Mouse (Mus musculus): ENCODE measurements around the gene Sytl3.

Sytl3 gene

DNA sequence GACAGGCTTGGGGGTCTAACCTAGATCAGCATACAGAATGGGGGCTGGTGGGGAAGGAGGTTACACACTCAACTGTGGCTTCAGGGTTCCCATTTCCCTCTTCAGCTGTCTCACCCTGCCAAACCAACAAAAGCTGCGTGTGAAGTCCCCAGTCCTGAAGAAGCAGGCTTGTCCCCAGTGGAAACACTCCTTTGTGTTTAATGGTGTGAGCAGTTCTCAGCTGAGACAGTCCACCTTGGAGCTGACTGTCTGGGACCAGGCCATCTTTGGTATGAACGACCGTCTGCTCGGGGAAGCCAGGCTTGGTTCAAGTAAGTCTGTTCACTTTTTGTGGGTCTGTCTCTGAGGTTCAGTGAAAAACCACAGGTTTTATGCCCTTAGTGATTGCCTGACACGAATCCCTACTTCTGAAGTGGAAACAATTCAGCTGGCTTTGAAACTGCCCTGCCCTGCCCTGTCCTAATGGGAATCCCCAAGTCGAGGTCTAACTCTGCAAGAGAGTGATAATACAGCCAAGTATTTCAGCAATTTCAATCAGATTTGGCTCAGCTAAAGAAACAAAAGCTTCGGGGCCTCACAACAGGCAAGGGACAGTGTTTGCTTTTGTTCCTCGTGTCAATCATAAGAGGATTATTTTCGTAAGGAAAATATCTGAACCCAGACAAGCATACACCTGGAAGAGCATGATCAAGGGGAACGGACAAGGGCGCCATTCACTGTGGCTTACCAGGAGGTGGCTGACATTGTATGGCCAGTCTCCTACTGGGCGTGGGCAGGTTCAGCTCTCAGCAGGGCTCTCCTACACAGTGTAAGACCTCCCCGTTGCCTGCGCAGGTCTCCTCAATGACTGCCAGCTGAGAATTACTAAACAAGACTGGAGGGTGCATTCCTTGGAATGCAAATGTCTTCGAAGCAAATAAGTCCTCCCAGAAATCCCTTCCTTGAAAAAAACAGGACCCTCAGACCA, 77.7 kb downstream of the Sytl3 start:
- DNase-seq (ENCODE audit: low spot score): no peak

DNA sequence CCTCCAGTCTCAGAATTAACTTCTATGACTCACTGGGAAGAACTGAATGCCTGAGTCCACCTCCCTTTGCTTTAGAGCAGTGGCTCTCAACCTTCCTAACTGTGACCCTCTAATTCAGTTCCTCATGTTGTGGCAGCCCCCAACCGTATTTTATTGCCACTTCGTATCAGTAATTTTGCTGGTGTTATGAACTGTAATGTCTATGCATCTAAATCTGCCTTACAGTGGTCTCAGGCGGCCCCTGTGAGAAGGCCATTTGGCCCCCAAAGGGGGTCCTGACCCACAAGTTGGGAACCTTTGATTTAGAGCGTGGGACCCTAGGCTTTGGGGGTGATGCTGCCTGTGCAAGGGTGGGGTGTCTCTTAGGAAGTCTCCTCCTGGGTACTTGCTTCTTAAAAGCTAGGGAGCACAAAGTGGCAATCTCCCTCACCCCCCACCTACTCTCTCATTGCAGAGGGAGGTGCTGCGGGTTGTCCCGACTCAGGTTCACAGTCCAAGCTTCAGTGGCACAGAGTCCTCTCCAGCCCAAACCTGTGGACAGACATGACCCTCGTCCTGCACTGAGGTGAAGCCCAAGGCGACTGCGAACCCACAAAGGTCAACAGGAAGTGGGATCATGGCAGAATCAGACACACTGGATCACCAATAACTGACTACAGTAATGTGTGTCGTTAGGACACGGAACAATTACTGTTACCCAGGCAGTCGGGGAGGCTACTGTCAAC, 78.5 kb downstream of the Sytl3 start:
- DNase-seq (ENCODE audit: low spot score): no peak

DNA sequence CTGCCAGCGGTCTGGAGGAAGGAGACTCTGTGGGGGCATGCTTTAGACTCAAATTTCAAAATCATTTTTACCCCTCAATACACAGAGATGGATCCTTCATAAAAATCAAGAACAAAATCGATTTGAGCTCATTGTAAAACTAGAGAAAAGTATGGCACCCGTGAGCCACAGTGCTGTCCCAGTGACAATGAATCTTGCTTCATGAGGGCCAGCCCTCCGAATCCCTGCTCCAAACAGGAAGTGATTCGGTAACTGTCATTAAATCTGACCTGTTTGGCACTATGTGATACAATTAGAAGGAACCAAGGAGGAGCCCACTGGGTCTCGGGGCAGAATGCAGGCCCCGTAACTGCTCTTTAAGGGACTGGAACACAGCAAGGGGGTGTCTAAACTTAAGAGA, 79.9 kb downstream of the Sytl3 start:
- DNase-seq (ENCODE audit: low spot score): no peak

DNA sequence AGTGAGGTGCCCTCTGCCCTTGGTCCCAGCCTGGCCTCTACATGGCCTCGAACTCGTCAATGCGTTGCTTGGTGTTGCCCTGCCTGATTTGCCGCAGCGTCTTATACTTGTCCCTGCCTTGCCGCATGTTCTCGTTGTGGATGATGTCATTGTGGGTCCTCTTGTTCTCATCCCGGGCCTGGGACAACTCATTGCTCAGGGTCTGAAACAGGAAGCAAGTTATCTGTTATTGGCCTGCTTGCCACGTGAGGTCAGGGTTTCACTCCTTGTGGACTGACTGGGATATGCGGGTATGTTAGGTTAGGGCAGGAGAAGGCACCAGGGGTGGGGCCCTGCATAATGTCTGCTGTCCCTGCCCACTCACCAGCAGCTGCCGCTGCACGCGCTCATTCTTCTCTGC, 80.4 kb downstream of the Sytl3 start:
- DNase-seq (ENCODE audit: low spot score): no peak

DNA sequence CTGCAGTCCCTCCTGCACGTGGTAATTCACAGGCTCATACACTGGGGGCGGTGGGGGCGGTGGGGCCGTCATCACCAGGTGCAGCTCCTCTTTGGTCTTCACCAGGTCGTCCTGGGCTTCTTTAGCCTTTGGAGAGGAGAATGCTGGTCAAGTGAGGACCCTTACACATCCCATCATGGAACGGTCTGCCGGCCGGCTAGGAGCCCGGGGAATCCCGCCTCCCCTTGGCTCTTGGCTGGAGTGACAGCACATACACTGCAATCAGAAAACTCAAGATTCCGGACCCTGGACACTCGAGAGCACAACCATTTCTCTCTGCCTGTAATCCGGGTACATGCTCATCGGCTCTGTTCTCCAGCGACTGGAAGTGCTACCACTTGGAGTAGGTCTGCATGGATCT, 80.9 kb downstream of the Sytl3 start:
- DNase-seq (ENCODE audit: low spot score): no peak

DNA sequence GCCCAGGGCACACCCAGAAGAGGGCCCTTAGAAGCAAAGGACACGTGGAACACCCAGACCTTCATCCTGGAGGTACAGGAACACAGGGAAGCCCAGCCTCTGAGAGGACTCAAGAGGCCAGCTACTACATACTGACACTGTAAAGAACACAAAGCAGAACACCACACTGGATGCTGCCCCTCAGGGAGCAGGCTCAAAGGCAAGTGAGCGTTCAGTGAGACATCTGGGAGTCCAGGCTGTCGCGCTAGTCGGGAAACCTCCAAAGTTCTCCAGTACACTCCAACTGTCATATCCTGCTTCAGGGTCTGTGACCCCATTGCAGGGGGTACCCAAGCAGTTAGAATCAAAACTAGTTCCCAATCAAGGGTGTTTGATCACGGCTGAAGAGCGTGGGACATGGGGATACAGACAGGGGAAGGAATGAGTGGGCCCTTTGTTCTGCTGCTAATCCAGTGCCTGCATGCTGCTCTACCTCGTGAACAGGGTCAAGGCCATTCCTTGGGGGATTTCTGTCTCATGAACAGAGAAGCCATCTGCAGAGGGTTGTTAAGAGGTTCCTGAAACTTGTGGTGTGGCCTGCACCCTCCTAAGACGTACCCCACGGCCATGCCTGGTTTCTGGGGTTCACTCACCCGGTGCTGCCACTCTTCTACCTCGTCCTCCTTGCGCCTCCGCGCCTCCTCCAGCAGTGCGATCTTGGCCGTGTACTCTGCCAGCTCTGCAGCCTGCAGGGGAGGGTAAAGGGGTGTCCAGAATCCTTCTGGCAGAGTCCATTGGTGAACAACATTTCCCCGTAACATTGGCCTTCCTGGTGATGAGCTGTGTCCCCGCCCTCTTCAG, 81.7 kb downstream of the Sytl3 start:
- DNase-seq (ENCODE audit: low spot score): no peak

DNA sequence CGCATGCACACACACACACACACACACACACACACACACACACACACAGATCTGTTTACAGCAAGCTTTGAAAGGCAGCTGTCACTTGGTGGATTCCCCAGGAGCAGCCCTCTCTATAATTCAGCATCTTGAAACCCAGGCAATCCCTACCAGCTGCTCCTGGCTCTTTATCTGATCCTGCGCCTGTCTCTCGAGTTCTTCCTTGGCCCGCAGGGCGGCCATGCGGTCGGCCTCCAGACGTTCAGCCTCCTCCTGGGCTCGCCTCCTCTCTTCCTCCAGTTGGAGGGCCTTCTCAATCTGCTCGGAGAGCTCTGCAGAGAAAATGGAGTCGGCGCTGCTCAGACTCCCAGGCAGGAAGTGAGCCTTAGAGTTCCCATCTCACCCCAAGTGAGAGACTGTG, 82.4 kb downstream of the Sytl3 start:
- no peak for DNase-seq (ENCODE audit: low spot score)

DNA sequence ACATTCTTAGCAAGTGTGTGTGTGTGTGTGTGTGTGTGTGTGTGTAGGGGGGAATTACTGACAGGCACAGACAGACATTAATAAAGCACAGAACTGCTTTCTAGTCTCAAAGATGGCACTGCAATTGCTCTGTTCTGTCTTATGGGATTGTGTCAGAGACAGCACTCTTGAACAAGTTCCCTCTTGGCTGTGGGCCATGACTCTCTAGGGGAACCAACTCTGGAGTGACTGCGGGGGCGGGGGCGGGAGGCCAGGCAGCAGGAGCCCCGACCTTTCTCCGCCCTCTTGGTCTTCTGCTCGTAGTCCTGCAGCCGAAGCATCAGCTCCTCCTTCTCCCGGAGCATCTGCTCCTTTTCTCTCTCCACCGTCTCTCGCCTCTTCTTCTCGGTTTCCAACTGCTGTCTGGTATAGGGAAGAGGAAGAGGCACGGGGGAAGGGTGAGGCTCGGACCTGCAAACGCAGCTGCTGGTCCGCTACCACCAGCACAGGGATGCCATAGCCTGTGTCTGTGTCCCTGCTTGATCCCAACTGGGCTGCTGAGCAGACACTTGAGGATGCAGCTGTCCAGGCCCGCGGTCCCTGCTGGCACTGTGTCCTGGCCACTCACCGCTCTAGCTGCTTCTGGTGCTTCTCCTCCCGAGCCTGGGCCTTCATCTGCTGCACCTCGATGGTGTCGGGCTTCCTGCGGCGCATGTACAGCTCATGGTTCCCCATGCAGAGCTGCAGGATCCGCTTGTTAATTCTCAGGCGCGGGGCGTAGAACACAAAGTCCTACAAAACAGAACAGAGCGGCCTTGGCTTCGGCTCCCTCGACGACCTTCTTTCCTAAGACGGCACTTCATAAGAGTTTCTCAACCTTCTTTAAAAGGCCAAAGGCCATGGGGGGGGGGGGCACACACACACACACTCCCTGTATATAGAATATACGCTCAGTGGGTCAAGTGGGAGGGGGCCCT, 83.5 kb downstream of the Sytl3 start:
- peak; percentile 37 for DNase-seq (ENCODE audit: low spot score)

DNA sequence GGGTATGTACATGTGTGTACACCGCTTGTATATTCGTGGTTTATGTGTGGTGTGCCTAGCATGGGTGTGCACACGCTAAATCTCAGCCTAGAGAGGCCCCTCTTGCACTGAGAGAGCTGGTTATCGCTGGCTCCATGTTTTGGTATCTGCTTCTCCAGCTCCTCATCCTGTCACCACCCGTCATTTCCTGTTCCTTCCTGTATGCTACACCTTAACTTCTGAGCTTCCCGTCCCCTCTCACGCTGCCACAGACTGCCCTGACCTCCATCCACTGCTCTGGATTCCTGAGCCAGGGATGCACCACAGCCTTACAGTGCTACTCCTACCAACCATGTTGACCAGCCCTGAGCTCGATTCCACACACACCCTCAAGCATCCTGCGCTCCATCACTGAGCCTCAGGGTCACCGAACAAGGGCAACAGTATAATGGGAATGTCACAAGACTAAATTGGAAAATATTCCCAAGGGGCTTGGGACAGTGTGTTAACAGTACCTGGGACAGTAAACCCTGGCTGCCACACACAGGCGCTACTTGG, 84.2 kb downstream of the Sytl3 start:
- no peak for DNase-seq (ENCODE audit: low spot score)

DNA sequence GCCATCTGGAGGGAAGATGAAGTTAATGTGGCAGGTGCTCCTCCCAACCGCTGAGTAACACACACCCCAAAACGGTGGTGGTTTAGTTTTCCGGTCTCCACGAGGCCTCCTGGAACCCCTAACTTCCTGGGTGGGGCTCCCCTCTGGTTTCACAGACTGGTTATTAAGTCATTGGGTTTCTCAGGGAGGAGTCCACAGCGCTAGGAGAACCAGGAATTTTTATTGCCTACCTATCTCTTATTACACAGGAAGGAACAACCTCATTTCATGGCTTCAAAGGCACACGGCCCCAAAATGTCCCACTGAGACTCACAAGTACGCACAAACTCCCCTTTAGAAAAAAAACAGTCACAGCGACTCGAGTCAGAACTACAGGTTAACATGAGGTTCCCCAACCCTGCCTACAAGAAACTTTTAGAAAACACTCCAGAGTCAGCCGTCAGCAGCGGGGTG, 84.9 kb downstream of the Sytl3 start:
- DNase-seq (ENCODE audit: low spot score): no peak

DNA sequence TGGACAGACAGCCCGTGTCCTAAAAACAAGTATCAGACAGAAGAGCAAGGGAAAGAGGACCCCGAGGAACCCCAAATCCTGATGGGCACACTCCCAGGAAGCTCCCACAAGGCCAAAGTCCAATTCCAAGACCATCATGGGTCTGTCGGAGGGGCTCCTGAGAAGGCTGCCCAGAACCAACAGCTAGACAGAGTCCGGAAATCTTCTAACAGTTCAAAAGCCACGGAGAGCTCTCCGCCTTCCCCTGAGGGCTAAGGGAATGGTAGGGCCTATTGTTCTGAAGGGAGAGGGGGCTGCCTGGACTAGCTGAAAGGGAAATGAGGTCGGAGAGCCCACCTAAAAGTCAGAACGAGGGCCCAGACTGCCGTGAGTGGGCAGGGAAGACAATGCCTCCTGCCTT, 85.5 kb downstream of the Sytl3 start:
- no peak for DNase-seq (ENCODE audit: low spot score)

DNA sequence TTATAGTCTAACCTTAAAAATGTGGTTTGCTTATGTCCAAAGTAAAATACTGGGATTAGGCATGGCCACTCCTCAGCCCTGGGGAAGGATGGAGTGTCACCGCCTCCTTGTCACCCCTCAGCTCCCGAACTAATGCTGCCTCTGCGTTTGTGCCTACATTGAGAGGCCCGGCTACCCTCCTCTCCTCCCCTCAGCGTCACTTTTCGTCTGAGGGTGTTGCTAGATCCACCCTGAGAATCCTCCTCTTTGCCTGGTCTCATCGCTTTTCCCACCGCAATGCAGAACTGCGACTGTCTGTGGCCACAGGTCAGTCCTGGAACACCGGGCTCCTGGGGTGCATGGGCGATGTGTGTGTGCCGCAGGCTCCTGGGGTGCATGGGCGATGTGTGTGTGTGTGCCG, 86.0 kb downstream of the Sytl3 start:
- no peak for DNase-seq (ENCODE audit: low spot score)

DNA sequence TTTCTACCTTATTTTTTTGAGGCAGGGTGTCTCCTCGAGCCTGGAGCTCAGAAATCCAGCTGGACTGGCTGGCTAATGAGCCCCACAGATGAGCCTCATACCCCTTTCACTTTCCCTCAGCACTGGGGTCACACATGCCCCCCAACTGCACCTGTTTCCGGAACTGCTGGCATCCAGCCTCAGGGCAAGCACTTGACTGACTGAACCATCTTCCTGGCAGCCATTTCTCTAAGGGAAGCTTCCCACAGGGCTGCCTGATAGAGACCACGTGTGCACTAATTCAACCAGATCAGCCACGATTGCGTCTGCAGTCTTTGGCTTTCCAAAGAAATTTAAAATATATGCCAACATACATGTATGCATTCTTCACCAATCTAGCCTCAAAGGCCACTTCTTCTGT, 86.6 kb downstream of the Sytl3 start:
- no peak for DNase-seq (ENCODE audit: low spot score)

DNA sequence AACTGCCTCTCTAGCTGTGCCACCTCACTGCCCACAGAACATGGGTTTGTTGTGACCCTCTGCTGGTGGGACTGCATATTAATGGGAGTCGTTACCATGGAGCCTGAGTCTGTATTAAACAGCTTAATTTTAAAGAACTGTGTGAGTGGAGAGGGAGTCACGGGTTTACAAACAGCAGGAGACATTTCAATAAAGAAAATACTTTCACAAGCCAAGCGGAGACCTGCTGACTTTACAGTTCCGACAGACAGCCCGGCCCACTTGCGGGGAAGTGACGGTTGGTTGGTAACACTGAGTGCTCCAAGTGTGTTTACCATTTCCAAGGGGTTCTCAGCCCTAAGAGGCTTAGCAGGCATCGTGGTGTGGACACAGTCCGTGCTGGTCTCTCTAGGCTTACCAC, 87.1 kb downstream of the Sytl3 start:
- DNase-seq (ENCODE audit: low spot score): no peak

DNA sequence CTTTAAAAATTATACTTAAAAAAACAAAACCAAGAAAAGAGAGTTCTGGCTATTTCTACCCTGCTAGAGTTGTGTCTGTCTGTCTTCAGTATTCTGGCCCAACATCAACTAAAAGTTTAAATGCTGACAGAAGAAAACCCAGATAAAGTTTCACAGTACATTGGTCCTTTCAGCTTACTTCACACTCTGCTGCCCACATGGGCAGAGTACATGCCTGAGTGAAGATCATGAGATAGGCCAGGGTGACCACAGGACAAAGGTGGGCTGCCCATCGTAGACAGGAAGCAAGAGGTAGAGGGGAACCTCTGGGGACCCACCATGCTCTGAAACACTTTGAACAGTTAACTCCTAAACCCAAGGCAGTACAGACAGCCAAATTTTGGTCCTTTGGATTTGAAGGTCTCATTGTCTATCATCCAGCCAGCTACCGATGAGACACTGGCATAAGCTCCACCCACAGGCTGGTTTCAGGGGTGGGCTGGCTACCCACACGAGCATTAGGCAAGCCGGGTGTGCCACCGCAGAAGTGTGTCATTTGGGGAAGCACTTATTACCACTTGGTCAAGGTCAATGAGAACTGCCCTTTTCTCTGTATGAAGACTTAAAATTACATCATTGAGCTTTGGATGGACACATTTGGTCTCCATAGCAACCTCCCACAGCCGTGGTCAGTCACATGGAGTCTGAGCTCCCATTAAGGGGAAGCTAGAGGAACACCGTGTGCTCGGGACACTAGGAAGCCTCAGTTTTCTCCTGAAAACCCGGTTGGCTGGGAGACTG, 87.7 kb downstream of the Sytl3 start:
- DNase-seq (ENCODE audit: low spot score): no peak

DNA sequence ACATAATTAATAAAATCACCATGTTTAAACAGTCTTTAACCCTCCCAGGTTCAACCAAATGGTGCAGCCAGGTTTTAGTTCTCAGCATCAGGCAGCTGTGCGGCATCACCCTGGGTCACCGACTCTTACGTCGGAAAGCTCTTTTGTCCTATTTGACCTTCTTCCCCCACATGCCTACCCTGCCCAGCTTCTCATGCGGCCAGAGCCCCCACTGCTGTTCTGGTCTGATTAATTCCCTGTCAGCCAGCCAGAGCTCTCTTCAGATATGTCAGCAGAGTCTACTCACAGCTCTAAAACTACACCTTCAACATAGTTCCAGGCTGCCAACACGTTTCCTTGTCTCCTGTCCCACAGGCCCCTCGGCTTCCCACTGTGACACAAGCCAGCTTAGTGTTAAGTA, 88.6 kb downstream of the Sytl3 start:
- DNase-seq (ENCODE audit: low spot score): no peak

DNA sequence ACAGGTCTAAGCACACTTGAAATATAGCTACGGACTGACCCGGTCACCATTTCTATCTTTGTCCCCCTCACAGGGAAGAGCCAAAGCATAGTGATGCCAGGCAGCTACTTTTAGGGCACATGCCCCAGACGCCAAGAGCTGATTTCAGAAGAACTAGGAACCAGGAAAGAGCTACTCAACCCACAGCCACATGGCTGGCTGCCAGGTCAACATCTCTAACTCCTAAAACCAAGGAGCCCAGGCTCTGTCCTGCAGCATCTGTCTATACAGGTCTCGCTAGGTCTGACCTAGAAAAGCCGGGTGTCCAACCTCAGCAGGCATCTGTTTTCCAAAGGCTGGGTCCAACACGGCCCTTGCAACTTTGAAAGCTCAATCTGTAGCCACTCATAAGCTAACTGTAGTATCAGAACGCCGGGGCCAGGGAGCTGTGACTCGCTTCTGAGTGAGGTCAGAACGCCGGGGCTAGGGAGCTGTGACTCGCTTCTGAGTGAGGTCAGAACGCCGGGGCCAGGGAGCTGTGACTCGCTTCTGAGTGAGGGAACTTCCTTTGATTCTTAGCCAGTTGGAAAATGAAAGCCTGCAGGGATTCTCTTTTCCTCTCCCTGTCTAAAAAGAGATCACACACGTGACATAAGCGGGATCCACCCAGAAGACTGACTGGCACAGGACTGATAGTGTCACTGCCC, 90.0 kb downstream of the Sytl3 start:
- DNase-seq (ENCODE audit: low spot score): no peak

DNA sequence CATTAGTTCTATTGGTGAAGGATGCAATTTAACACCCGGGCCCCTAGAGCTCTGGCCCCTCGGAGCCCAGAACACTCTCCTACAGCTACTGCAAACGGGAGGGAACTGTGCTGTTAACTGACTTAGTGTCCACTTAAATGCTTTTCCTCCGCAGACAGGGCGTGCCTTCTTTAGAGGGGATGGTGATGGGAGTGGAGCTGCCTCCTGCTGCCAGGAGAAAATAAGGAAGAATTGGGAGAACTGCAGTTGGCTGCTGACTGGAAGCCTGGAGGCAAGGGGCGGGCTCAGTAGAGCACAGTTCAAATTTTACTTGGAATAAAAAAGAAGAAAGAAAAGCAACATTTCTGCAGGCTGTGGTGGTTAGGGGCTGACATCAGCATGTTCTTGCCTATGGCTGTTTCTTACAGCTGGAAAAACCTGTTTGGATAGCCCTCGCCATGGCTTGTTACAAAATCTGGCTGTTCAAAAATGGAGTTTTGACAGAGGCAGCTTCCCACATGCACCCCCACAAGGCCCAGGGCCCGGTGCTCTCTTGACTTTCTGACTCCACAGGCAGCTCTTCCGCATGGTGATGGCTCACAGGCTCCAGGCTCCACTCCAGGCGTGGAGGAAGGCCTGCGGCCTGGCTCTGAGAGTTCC, 92.4 kb downstream of the Sytl3 start:
- no peak for DNase-seq (ENCODE audit: low spot score)

DNA sequence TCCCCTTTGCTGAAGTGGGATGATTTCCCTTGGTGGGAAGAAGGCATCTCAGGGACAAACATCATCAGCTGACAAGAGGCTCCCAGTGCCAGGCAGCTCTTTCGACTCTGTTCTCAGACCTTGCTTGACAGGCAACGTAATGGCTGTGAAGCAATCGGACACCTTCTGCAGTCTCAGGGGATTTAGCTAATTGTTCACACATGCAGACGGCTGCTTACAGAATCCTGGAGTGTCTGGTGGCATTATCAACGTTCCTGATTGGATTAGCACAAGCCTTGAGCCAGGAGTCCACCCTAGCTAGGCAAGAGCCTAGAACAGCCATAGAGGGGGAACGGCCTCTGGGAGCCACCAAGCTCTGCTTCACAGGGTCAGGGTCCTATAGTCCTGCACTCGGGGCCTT, 93.5 kb downstream of the Sytl3 start:
- DNase-seq (ENCODE audit: low spot score): no peak

All from layer of hippocampus, adult 11-12 months (tissue).